Mouse (Mus musculus) heart, embryonic 14.5 days (tissue): ENCODE results near the gene Dis3l. TPM values are rescaled to one million over a fixed set of nuclear protein-coding genes. Genes with fewer than 3 reads are reported as not detected.
A peak's percentile ranks its signal among the peaks of the same experiment; 100 is the strongest.

Source experiments
- ATAC-seq: fragments of 200-750 bp; cut with Nextera tagmentation; 2 replicates; pipeline ENCODE4 v1.8.0; 2017; ENCODE audit warnings: low read depth, moderate TSS enrichment; ENCODE audit not compliant: insufficient number of reproducible peaks, insufficient read depth, low FRiP score
- H3K27ac ChIP-seq, 2 experiments: fragments of 200-500 bp in 1 of 2; fragments of 300-500 bp in 1 of 2; sonication (generic) in 1 of 2; replicated peaks in 1 of 2; 2 replicates each; pipeline ENCODE4 v1.5.1; 2012 to 2014; ENCODE audit warnings: low read depth in 2 of 2, low read length in 2 of 2, control low read depth in 1 of 2, mild to moderate bottlenecking in 1 of 2, mixed read lengths in 1 of 2; ENCODE audit not compliant: control insufficient read depth in 1 of 2, insufficient read depth in 1 of 2
- H3K27me3 ChIP-seq: fragments of 300-500 bp; sonication (generic); 2 replicates; pipeline ENCODE4 v1.6.1; 2014; ENCODE audit warnings: mild to moderate bottlenecking, low read length, control low read depth; ENCODE audit not compliant: control insufficient read depth, insufficient read depth
- H3K36me3 ChIP-seq: fragments of 300-500 bp; sonication (generic); 2 replicates; pipeline ENCODE4 v1.6.1; 2014; ENCODE audit warnings: mild to moderate bottlenecking, control low read depth, low read length, mixed read lengths; ENCODE audit not compliant: control insufficient read depth, insufficient read depth
- H3K4me1 ChIP-seq, 2 experiments: fragments of 200-500 bp in 1 of 2; fragments of 300-500 bp in 1 of 2; sonication (generic) in 1 of 2; 2 replicates each; pipeline ENCODE4 v1.6.1; 2012 to 2014; ENCODE audit warnings: low read length in 2 of 2, control low read depth in 1 of 2, mixed read lengths in 1 of 2; ENCODE audit not compliant: control insufficient read depth in 2 of 2, insufficient read depth in 2 of 2
- H3K4me2 ChIP-seq: fragments of 300-500 bp; sonication (generic); 2 replicates; pipeline ENCODE4 v1.6.1; 2014; ENCODE audit warnings: mild to moderate bottlenecking, low read length
- H3K4me3 ChIP-seq, 2 experiments: fragments of 200-500 bp in 1 of 2; fragments of 300-500 bp in 1 of 2; sonication (generic) in 1 of 2; 2 replicates each; pipeline ENCODE4 v1.5.1; 2012 to 2014; ENCODE audit warnings: low read length in 2 of 2, mild to moderate bottlenecking in 2 of 2, control low read depth in 1 of 2, low read depth in 1 of 2, moderate library complexity in 1 of 2; ENCODE audit not compliant: control insufficient read depth in 1 of 2, insufficient read depth in 1 of 2
- H3K9ac ChIP-seq: fragments of 300-500 bp; sonication (generic); 2 replicates; pipeline ENCODE4 v1.6.1; 2014; ENCODE audit warnings: mild to moderate bottlenecking, low read length
- H3K9me3 ChIP-seq: fragments of 300-500 bp; sonication (generic); 2 replicates; pipeline ENCODE4 v1.6.1; 2016; ENCODE audit warnings: low read length, control low read depth; ENCODE audit not compliant: control insufficient read depth
- WGBS: fragments of 180-500 bp; shearing (Covaris S2); extraction: QIAGEN DNeasy Blood & Tissue Kit; methylation state at CpG from one replicate; pipeline ENCODE4 v1.1.7; 2014; 5-methylcytosine and 5-hydroxymethylcytosine counted together
- polyA plus RNA-seq: library from polyadenylated mRNA; unstranded; fragments of >200 nt; fragmentation: Nextera tagmentation; extraction: Ambion mirVana; gene quantifications from 2 replicates; pipeline ENCODE4 v1.2.1, GENCODE M21; 2014

Dis3l gene
- 19.3 and 20.1 TPM in 2 replicates for polyA plus RNA-seq

DNA sequence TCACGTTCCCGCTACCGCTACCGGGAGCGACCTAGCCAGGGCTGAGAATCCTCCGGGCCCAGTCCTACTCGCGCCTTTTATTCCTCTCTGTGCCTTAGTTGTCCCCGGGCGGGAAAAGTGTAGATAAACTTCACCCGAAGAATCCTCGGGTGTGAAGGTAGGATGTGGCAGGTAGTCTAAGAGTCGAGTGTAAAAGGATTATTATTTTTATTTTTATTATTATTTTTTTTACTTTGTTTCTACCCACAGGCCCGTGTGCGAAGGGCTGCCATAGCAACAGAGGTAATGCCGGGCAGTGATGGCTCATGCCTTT is at the start of gene Dis3l:
Gene Dis3l (minus strand): TSS at position 35 of the 313 bp plus-strand sequence.
- H3K4me3 ChIP-seq = peak within 1 kb of the TSS; percentile 61 to 79
- H3K4me1 ChIP-seq = peaks cover 0 to 9% of the 10 kb centered on the region in 2 experiments; a peak in 2 of 4 replicates
- H3K9ac ChIP-seq = peak within 1 kb of the TSS; percentile 99
- 11% methylated on average over 16 of the region's 16 CpGs for WGBS
- H3K27ac ChIP-seq = peak within 1 kb of the TSS; percentile 99
- peaks cover 17% of the 10 kb centered on the region for H3K36me3 ChIP-seq
- no peak for ATAC-seq
- H3K9me3 ChIP-seq = no peaks in the 10 kb centered on the region
- peak within 1 kb of the TSS; percentile 86 for H3K4me2 ChIP-seq
- H3K27me3 ChIP-seq = no peaks in the 10 kb centered on the region

GRCm38 (mm10) chr9:64389576-64390292 is 48.6 kb upstream of the Dis3l start:
- Histone ChIP-seq H3K4me3 (no peak overlapping the region), H3K9ac (no peak overlapping the region), H3K36me3 (no peaks in the 10 kb centered on the region), H3K27me3 (peaks cover 42% of the 10 kb centered on the region), H3K27ac (no peak overlapping the region), H3K4me1 (peaks cover 9 to 25% of the 10 kb centered on the region in 2 experiments), H3K9me3 (no peaks in the 10 kb centered on the region), H3K4me2 (no peak overlapping the region)
- ATAC-seq = no peak
- WGBS = 59% methylated on average over 7 of the region's 7 CpGs

- Histone ChIP-seq H3K4me3 (peak overlapping the region; percentile 54 to 65), H3K9ac (peak overlapping the region; percentile 62), H3K36me3 (no peaks in the 10 kb centered on the region), H3K4me1 (peaks cover 7 to 19% of the 10 kb centered on the region in 2 experiments), H3K27ac (no peak overlapping the region), H3K27me3 (peaks cover 58% of the 10 kb centered on the region), H3K9me3 (no peaks in the 10 kb centered on the region), H3K4me2 (peak overlapping the region; percentile 100)
- WGBS = 2% methylated on average over 45 of the region's 45 CpGs
- no peak for ATAC-seq
Measured at GRCm38 (mm10) chr9:64386466-64387211, 45.6 kb upstream of the Dis3l start.

DNA sequence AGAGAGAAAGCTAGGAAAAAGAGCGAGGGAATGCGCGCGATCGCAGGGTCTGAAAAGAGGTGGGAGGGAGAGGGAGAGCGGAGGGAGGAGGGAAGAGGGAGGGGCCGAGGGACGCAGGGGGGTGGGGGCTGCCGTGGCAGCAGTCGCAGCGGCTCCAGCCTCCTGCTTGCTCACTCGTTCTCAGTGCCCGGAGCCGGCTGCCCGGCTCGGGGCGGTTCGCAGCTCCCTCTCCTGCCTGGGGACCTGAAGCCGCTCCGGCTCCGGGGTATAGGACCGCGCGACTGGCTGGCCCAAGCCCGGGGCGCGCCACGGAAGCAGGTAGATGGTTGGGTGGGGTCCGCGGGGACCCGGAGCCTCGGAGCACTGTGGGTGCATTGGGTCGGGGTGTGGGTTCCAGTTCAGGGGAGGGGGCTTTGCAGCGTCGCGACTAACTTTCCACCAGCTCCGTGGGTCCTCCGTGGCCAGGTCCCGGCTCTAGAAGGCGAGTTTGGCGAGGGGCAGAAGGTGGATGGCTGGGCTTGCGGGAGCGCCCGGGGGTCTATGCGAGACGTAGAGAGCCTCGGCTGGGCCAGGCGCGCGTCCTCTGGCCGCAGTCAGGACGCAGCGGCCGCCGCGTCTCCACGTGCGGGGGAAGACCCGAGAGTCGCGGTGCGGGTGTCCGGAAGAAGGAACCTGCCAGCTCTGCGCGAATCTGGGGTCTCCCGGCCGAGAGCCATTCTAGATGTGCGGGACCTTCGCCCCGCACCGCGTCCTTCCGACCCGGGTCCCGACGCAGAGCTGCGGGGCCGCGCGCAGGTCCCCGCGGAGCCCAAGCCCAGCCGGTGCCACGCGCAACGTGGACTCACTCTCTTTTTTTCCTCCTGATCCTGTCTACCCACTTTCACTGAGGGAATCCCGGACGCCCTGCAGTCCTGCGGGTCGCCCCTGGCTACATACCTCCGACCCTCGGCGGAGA is 44.7 kb upstream of the Dis3l start, which contains the start of gene Megf11:
Gene Megf11 (plus strand): TSS at position 116 of the 955 bp plus-strand sequence.
- H3K4me3 ChIP-seq = peak within 1 kb of the TSS; percentile 54 to 65
- peaks cover 58% of the 10 kb centered on the region for H3K27me3 ChIP-seq
- peak within 1 kb of the TSS; percentile 100 for H3K4me2 ChIP-seq
- peaks cover 7 to 19% of the 10 kb centered on the region in 2 experiments for H3K4me1 ChIP-seq
- no peaks in the 10 kb centered on the region for H3K36me3 ChIP-seq
- ATAC-seq = no peak
- under 1% methylated on average over 93 of the region's 93 CpGs for WGBS
- H3K27ac ChIP-seq = no peak within 1 kb of the TSS
- H3K9me3 ChIP-seq = no peaks in the 10 kb centered on the region
- H3K9ac ChIP-seq = peak within 1 kb of the TSS; percentile 62

GRCm38 (mm10) chr9:64383021-64383788 is 42.1 kb upstream of the Dis3l start:
- H3K4me1 ChIP-seq = peaks cover 7 to 19% of the 10 kb centered on the region in 2 experiments
- H3K27me3 ChIP-seq = peaks cover 48% of the 10 kb centered on the region
- peaks cover 3% of the 10 kb centered on the region; the same call in 1 of the 2 replicates for H3K9me3 ChIP-seq
- no peak overlapping the region for H3K9ac ChIP-seq
- 48% methylated on average over 10 of the region's 10 CpGs for WGBS
- no peaks in the 10 kb centered on the region for H3K36me3 ChIP-seq
- no peak overlapping the region for H3K27ac ChIP-seq
- no peak overlapping the region for H3K4me3 ChIP-seq
- no peak overlapping the region for H3K4me2 ChIP-seq
- no peak; the same call in 1 of the 2 replicates for ATAC-seq

- Histone ChIP-seq H3K27ac (no peak overlapping the region), H3K4me2 (no peak overlapping the region), H3K9me3 (peaks cover 3% of the 10 kb centered on the region; the same call in 1 of the 2 replicates), H3K27me3 (peaks cover 9% of the 10 kb centered on the region; the same call in 1 of the 2 replicates), H3K4me1 (no peaks in the 10 kb centered on the region), H3K36me3 (no peaks in the 10 kb centered on the region), H3K9ac (no peak overlapping the region), H3K4me3 (no peak overlapping the region)
- no peak for ATAC-seq
- WGBS = 89% methylated on average over 2 of the region's 2 CpGs
Measured at GRCm38 (mm10) chr9:64376380-64376779, 35.3 kb upstream of the Dis3l start.
